Mouse (Mus musculus) cerebellum, postnatal 36 days (tissue): ENCODE measurements around the gene Chchd6.
A peak's percentile ranks its signal among the peaks of the same experiment; 100 is the strongest.

Experiments
- DNase-seq, 2 experiments: peaks; one replicate each; pipeline ENCODE4 v3.0.0; 2021 to 2022; ENCODE audit warnings: mixed read lengths in 2 of 2

Gene Chchd6

DNA sequence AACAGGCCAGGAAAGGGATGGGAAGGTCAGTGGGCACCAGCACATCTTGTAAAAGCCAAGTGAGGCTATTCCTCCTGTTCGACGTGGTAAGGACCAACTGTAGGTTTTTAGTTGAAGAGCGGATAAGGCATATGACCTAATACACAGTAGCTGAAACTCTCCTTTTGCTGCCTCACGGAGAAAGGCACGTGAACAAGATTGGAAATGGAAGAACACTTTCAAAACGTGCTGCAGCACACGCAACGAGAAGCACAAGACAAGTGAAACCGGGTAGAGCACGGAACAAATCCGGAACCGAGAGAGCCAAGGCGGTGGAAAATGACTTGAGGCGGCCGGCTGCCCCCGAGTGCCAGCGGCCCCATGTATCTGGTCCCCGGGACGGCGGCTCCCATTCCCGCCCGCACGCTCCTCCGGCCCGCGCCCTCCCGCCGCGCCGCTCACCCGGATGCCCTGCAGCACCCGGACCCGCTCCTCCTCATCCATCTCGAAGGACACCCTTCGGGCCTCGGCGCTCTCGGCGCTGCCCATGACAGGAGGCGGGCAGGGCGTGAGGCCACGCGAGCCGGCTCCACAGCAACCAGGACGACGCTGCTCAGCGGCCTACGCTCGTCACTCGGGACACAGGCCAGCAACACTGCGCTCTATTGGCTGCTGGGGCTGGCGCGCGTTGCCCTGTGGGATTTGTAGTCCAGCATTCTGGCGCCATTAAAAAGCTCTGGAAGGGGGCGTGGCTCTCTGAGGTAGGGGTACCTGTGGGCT lies at the start of gene Chchd6:
Gene Chchd6 (minus strand): TSS at position 635 of the 759 bp plus-strand sequence.
- peak; percentile 96 to 97 for DNase-seq

DNA sequence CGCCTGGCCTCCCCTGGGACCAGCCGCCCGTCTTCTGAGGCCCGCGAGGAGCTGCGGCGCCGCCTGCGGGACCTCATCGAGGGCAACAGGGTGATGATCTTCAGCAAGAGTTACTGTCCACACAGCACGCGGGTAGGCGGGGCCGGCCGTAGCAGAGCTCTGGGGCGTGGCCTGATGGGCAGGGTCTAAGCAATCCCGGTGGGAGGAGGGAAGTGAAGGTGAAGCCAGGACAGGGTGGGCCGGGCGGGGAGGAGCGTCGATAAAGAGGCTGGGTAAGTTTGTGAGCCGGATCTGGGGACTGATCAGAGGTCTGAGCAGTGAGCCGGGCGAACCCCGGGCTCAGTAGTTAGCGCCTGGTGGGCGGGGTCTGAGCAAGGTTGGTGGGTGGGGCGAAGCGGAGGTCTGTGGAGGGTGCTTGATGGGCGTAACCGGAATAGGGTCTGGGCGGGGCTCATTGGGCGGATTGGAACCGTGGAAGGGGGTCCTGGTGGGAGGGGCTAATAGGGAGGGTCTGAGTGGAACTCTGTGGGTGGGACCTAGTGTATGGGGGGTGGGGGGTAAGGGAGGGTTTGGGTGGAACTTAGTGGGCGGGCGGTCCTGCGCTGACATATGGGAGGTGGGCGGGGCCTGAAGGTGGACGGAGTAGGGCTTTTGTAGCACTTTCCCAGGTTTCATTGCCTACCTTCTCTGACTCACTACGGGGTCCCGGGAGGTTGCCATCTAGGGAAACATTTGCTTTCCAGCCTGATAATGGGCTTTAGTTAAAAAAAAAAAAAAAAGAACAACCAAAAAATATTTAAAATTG lies 49.0 kb upstream of the Chchd6 start:
- peak; percentile 61 to 71 for DNase-seq

GRCm38 (mm10) chr6:89643798-89644270 lies 48.4 kb upstream of the Chchd6 start, which contains the start of gene Txnrd3:
TSS of gene Txnrd3 (plus strand) at chr6:89643988.
- peak; percentile 65 to 79 for DNase-seq

DNA sequence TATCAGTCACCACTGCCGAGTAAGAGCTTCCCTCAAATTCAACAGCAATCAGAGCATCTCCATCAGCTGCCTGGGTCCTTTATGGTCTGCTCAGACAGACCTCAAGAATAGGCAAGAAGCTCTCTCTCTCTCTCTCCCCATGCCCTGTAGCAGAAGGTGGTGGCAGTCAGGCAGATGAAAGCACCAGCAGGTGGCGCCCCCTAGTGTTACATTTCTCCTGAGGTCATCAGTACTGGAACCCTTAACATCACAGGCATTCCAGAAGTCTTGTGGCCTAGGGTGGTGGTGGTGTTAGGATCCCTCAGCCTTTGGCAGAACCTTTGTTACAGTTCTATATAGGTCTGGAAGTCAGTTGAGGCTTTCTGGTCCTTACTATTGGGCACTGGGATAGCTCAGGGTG lies 43.6 kb upstream of the Chchd6 start:
- peak; percentile 33 to 38 for DNase-seq

- no peak for DNase-seq
These were observed 42.5 kb upstream of the Chchd6 start for GRCm38 (mm10) chr6:89637977-89638376.

DNA sequence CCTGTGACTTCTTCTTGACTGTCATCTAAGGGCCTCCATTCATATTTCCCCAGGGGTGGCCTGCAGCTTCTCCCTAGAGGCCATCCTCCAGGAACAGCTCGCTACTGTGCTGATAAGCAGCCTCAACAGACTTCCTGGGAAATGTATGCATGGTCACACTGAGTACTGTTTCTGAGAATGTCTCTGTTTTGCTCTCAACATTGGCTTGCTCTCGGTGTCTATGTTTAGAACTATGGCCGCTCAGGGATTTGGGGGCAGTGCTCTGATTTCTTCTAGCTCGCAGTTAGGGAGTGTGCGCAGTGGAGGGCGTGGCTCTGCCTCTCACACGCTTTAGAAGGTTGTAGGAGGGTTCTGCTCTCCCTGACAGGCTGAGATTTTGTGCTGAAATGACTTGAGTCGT lies 38.9 kb upstream of the Chchd6 start:
- DNase-seq = no peak

DNA sequence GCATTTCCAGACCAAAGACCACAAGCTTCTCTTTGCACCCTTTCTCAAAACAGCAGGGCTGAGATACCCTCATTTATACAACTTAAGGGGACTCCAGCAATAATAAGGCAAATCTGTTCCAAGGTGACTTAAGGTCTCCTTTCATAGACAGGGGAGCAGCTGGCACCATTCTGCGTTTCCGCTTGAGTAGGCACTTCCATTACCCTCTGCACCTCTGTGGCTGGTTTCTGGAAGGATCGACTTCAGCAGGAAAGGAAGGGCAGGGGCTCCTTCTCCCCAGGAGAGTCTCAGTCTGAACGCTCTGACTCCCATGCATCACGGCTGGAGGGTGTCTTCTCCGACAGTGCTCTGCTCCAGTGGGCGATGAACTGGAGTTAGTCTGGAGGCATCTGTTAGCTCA lies 37.7 kb upstream of the Chchd6 start:
- DNase-seq = no peak

DNA sequence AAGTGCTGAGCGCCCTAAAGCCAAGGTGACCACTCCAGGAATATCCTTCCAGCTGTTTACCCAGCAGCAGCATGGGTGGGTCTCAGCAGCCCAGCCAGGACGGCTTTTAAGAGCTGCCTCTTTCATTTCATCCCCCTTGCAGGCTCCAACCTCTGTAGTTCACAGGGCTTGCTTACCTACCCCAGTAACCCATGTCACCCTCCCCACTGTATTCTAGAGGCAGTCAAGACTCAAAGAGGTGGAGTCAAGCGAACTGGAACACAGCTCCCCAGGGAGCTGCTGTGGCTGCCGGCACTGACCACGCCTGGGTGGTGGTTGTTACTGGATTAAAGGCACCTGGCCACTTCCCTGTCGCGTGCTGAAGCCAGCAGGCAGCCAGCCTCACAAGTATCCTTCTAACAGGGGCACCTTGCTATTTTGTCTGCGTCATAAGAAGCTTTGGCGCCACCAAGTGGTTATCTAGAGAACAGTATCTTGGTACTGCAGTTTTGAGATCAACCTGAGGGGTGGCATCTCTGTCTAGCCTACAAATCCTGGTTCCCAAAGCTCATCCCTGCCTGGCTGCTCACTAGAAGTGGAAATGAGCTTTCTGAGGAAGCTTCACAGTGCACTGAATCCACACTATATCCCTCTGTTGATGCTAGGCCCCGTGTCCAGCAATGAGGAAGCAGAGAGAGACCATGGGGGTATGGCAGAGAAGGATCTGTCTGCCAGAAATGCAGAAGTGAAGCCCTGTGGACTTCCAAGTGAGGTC lies 36.5 kb upstream of the Chchd6 start:
- DNase-seq = peak; percentile 76 to 88

GRCm38 (mm10) chr6:89628045-89628785 lies 32.8 kb upstream of the Chchd6 start:
- no peak for DNase-seq

GRCm38 (mm10) chr6:89622647-89623046 lies 27.2 kb upstream of the Chchd6 start:
- no peak for DNase-seq

DNA sequence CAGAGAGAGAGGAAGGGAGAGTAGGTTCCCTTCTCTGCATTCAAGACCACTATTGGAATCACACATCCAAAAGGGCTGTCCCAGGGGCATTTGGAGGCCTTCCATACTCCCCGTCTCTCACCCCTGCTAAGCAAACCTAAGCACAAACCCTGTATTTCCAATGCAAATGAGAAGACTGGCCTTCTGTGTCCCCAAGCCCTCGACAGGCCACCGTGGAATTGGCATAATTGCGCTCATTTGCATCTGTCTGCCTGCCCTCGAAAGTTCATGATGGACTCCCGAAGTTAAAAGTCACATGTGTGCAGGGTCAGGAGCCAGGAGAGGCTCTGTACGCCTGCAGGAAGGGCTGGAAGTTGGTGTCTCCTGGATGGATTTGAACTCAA lies 19.9 kb upstream of the Chchd6 start:
- no peak for DNase-seq

DNA sequence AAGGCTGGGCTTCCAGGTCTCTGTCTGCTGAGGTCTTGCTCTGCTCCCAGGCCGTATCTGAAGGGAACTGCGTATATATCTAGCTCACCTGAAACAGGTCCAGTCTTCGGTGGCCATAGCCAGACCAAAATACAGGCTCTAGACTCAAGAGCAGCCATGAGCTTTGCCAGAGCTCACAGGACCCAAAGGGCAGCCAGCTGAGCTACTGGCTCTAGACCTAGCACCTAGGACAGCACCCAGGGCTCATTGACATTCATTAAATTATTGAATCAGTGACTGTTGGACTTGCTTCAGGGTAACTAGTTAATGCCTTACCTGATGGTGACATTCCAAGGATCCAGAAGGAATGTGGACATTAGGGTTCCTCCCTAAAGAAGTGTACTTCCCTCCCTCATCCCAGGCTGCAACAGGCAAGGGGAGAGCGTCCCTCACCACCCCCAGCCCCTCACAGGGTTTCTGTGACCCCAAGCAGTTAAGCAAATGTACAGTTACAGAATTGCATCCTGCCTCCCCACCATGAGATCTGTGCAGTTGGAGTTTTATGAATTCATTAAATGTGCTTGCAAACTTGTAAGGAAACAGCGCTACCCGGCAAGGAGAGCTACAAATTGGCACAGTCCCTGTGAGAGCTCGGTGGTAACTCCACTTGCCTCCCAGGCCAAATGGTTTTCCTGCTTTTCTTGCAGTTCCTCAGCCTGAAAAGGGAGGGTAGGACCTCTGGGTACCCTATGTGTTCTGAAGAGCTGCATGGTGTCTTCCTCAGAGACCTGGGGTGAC lies 19.3 kb upstream of the Chchd6 start:
- DNase-seq = no peak

GRCm38 (mm10) chr6:89614107-89614471 lies 18.6 kb upstream of the Chchd6 start:
- DNase-seq = no peak

GRCm38 (mm10) chr6:89613336-89614106 lies 18.1 kb upstream of the Chchd6 start:
- DNase-seq = peak; percentile 13 to 18

DNA sequence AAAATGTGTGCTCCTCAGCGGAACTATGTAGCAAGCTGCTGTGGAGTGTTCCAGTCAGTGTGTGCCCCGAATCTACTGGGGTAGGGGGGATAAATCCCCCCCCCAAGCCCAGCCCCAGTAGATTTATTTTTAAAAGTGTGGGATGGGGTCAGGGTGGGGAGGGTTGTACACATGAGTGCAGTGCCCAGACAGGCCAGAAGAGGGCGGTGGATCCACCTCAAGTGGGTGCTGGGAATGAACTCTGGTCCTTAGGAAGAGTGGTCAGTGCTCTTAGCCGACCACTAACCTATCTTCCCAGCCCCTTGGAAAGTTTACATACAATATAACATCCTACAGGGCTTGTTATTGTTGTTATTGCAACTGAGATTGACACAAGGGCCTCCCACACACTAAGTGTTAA lies 12.5 kb upstream of the Chchd6 start:
- peak in 1 of 2 experiments; percentile 18 for DNase-seq

- no peak for DNase-seq
These were observed 10.6 kb upstream of the Chchd6 start for GRCm38 (mm10) chr6:89606096-89606495.

DNA sequence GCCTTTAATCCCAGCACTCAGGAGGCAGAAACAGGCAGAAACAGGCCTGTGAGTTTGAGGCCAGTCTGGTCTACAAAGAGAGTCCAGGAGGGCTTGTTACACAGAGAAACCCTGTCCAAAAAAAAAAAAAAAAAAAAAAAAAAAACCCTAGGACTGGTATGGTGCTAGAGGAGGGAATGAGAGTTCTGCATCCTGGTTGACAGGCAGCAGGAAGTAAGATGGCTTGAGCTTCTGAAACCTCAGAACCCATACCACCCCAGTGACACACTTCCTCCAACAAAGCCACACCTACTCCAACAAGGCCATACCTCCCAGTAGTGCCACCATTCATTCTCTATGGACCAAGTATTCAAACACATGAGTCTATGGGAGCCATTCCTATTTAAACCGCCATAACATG lies 1.1 kb upstream of the Chchd6 start:
- no peak for DNase-seq

DNA sequence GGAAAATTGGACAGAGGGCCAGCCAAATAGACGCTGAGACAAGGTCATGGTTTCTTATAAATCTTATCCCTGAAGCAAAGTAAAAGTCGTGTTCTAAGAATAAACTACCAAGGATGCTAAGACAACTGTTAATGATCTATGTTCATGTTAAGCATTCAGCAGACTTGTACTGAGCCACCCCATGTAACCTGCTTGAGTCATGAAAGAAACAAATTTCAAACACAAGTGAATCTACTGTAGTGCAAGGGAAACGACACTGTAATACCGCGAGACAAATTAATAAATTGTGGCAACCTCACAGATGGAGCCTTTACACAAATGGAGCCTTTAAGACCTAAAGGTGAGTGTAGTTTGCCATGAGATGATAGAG lies 310 bp upstream of the Chchd6 start:
- no peak for DNase-seq

DNA sequence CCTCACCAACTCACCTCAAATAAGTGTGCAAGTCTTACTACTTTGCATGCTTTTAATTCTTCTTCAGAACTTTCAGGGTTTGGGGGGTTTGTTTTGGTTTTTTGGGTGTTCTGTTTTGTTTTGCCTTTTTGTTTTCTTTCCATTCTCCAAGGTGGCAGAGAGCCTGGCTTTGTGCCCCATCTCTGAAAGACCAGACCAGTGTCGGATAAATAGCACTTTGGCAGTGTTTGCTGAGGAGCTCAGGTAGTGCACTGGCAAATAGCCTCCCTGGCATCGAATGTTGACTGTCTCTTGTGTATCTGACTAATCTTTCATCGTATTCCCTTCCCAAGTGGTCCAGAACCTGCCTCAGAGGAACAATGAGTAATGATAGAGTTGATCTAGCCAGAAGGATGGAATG lies 3.4 kb downstream of the Chchd6 start:
- DNase-seq = no peak

- no peak for DNase-seq
These were observed 3.9 kb downstream of the Chchd6 start for GRCm38 (mm10) chr6:89591531-89591930.

GRCm38 (mm10) chr6:89585696-89586095 lies 9.8 kb downstream of the Chchd6 start:
- DNase-seq = no peak
